Mouse (Mus musculus) leukemia stem cell, adult 10-12 weeks (primary cell): ENCODE data around the gene Cnfn. TPM values are rescaled to one million over a fixed set of nuclear protein-coding genes. Genes with fewer than 3 reads are reported as not detected.

Experiments
- polyA plus RNA-seq: library from polyadenylated mRNA; stranded (reverse); fragments of >175 nt; gene quantifications from 2 replicates; pipeline ENCODE4 v1.2.3, GENCODE M21; 2012; ENCODE audit warnings: low replicate concordance

Cnfn gene
- polyA plus RNA-seq: not detected in 2 replicates

DNA sequence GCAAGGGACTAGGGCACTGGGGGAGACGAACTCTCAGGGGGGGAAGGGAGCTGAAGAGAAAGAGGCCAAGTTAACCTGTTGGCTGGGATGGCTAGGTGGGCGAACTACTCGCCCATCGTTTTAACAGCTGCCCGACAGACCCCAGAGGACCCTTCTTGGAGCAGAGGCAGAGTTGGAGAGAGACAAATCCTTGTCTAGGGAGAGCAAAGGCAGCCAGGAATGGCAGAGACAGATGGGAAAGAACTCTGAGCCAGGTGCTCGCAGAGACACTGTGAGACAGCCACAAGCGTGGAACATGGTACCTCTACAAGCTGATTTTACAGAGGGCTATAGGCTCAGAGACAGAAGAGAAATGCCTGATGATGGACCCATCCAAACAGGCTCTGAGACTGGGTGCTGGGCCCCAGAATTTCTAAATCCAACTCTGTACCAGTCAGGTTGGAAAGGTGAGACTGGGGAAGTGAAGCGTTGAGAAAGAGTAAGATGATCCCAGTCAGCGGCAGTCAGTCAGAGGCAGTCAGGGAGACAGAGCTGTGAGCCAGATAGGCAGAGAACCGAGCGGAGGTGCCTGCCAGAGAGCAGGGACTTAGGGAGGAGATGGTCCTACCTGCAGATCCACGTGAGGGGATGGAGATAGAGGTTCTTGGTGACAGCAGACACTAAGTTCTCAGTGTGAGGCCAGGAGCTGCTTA is at the start of gene Cnfn:
Cnfn (minus strand) TSS at position 667 of the 692 bp plus-strand sequence.

DNA sequence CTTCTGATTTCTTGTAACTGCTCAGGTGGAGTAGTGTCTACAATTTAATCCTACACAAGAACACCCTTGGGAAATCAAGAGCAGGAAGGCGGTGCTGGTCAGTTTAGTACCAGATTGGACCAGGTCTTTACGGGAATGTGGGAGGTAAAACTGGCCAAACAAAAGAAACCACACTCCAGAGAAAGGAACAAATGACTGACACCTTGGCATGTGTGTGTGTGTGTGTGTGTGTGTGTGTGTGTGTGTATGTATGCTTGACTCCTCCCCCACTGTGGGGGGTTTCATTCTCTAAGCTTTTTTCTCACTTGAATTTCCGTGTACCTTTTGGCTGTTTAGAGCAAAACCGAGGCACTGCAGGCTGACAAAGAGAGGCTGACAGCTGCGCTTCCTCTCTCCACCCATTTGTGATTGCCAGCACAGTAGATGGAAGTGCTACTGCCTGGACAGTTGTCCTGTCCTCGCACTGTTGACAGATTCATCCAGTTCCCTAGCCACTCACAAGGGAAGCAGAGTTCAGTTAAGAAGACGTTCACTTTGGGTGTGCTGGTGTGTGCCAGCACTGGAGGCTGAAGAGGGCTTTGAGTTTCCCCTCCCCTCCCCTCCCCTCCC is 43.4 kb upstream of the Cnfn start, which contains the start of gene Cxcl17:
Cxcl17 (minus strand) TSS at position 54 of the 609 bp plus-strand sequence.

DNA sequence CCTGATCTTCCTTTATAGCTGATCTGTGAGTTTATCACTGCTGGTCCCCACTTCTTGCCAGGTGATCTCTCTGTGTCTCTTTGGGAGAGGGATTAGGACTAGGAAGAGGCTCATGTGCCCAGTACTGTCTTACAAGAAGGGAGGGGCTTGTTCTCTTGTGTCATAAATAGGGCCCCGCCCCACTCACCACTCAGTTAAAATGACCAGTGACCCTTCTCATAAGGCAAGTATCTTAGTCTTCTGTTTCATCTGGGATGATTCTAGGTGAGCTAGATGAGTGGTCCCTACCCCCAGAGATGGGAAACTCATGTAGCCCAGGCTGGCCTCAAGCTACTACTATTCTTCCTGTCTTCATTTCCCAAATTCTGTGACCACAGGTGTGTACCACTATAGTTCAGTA is 29.1 kb upstream of the Cnfn start, which contains the start of gene Lipe:
Lipe (minus strand) TSS at position 101 of the 400 bp plus-strand sequence.

Other genes starting within 250 kb of the Cnfn start
- gene Pou2f2, start 190.0 kb downstream of the Cnfn start, polyA plus RNA-seq: 96.6 and 111 TPM in 2 replicates
- gene Dedd2, start 149.1 kb downstream of the Cnfn start, polyA plus RNA-seq: 73.5 and 107 TPM in 2 replicates
- gene Zfp526, start 148.3 kb downstream of the Cnfn start, polyA plus RNA-seq: 36.8 and 39.8 TPM in 2 replicates
- 229 and 252 TPM in 2 replicates for gene Gsk3a, start 131.9 kb downstream of the Cnfn start, polyA plus RNA-seq
- gene Erf, start 119.0 kb downstream of the Cnfn start, polyA plus RNA-seq: 146 and 147 TPM in 2 replicates
- 511 and 760 TPM in 2 replicates for gene Cic, start 102.0 kb downstream of the Cnfn start, polyA plus RNA-seq
- 4.1 and 11.0 TPM in 2 replicates for gene Pafah1b3, start 71.7 kb downstream of the Cnfn start, polyA plus RNA-seq
- gene Prr19, start 68.3 kb downstream of the Cnfn start, polyA plus RNA-seq: not detected in 2 replicates
- gene Tmem145, start 63.6 kb downstream of the Cnfn start, polyA plus RNA-seq: not detected in 2 replicates
- 3.5 and 4.5 TPM in 2 replicates for gene Megf8, start 52.6 kb downstream of the Cnfn start, polyA plus RNA-seq
- 11.9 and 18.0 TPM in 2 replicates for gene Lipe, start 29.0 kb upstream of the Cnfn start, polyA plus RNA-seq
- not detected in 2 replicates for gene Cxcl17, start 43.2 kb upstream of the Cnfn start, polyA plus RNA-seq
- 1.1 TPM in 2 replicates for gene Ceacam1, start 107.9 kb upstream of the Cnfn start, polyA plus RNA-seq
- 0.09 TPM in 1 of 2 replicates, not detected in the other for gene Ceacam2, start 170.1 kb upstream of the Cnfn start, polyA plus RNA-seq
- not detected in 2 replicates for gene Erich4, start 246.2 kb upstream of the Cnfn start, polyA plus RNA-seq
- gene Dmac2, start 249.7 kb upstream of the Cnfn start, polyA plus RNA-seq: 19.1 and 28.8 TPM in 2 replicates